Mouse (Mus musculus) hindbrain, embryonic 16.5 days (tissue): ENCODE data around the gene Iffo1. TPM values are rescaled to one million over a fixed set of nuclear protein-coding genes. Genes with fewer than 3 reads are reported as not detected.
A peak's percentile ranks its signal among the peaks of the same experiment; 100 is the strongest.

Experiments
- ATAC-seq: fragments of 200-750 bp; cut with Nextera tagmentation; 2 replicates; pipeline ENCODE4 v1.8.0; 2017; ENCODE audit warnings: moderate TSS enrichment, moderate library complexity
- H3K27ac ChIP-seq: fragments of 300-500 bp; sonication (generic); 2 replicates; pipeline ENCODE4 v1.5.1; 2014; ENCODE audit warnings: low read depth, mild to moderate bottlenecking, control low read depth, low read length, moderate library complexity
- H3K27me3 ChIP-seq: fragments of 300-500 bp; sonication (generic); replicated peaks from 2 replicates; pipeline ENCODE4 v1.6.1; 2014; ENCODE audit warnings: low read length; ENCODE audit not compliant: control insufficient read depth, insufficient read depth
- H3K36me3 ChIP-seq: fragments of 300-500 bp; sonication (generic); 2 replicates; pipeline ENCODE4 v1.6.1; 2014; ENCODE audit warnings: mild to moderate bottlenecking, low read length, moderate library complexity, mixed read lengths; ENCODE audit not compliant: control insufficient read depth, insufficient read depth
- H3K4me1 ChIP-seq: fragments of 300-500 bp; sonication (generic); 2 replicates; pipeline ENCODE4 v1.6.1; 2014; ENCODE audit warnings: low read depth, low read length; ENCODE audit not compliant: control insufficient read depth, insufficient read depth
- H3K4me2 ChIP-seq: fragments of 300-500 bp; sonication (generic); 2 replicates; pipeline ENCODE4 v1.6.1; 2014; ENCODE audit warnings: mild to moderate bottlenecking, low read length, control low read depth, moderate library complexity
- H3K4me3 ChIP-seq: fragments of 300-500 bp; sonication (generic); 2 replicates; pipeline ENCODE4 v1.5.1; 2014; ENCODE audit warnings: mild to moderate bottlenecking, low read length, control low read depth, moderate library complexity
- H3K9ac ChIP-seq: fragments of 300-500 bp; sonication (generic); 2 replicates; pipeline ENCODE4 v1.6.1; 2014; ENCODE audit warnings: low read depth, mild to moderate bottlenecking, control low read depth, low read length, moderate library complexity
- H3K9me3 ChIP-seq: fragments of 300-500 bp; sonication (generic); 2 replicates; pipeline ENCODE4 v1.6.1; 2014; ENCODE audit warnings: mild to moderate bottlenecking, low read length, moderate library complexity; ENCODE audit not compliant: control insufficient read depth
- WGBS: fragments of 180-500 bp; shearing (Covaris S2); extraction: QIAGEN DNeasy Blood & Tissue Kit; methylation state at CpG from one replicate; pipeline ENCODE4 v1.1.7; 2014; 5-methylcytosine and 5-hydroxymethylcytosine counted together
- polyA plus RNA-seq: library from polyadenylated mRNA; unstranded; fragments of >200 nt; fragmentation: Nextera tagmentation; extraction: Ambion mirVana; gene quantifications from 2 replicates; pipeline ENCODE4 v1.2.1, GENCODE M21; 2015

Iffo1 gene
- polyA plus RNA-seq, 1 experiment from 2014 or later, result 20.3 TPM

GRCm38 (mm10) chr6:125163801-125164657 lies 19.0 kb downstream of the Iffo1 start:
- no peaks in the 10 kb centered on the region for H3K27me3 ChIP-seq
- WGBS, result 8% methylated on average over 20 of the region's 20 CpGs
- peaks cover 6% of the 10 kb centered on the region; the same call in 1 of the 2 replicates for H3K36me3 ChIP-seq
- peak overlapping the region; percentile 90 for H3K4me2 ChIP-seq
- H3K4me1 ChIP-seq, result peaks cover 29% of the 10 kb centered on the region
- H3K4me3 ChIP-seq, result peak overlapping the region; percentile 96
- H3K9me3 ChIP-seq, result no peaks in the 10 kb centered on the region
- H3K27ac ChIP-seq, result peak overlapping the region; percentile 94
- ATAC-seq, result no peak
- H3K9ac ChIP-seq, result peak overlapping the region; percentile 92

- peaks cover 7% of the 10 kb centered on the region for H3K36me3 ChIP-seq
- H3K4me3 ChIP-seq, result peak overlapping the region; percentile 96
- peaks cover 29% of the 10 kb centered on the region for H3K4me1 ChIP-seq
- WGBS, result under 1% methylated on average over 37 of the region's 39 CpGs
- no peaks in the 10 kb centered on the region for H3K9me3 ChIP-seq
- peak overlapping the region; percentile 94 for H3K27ac ChIP-seq
- peak overlapping the region; percentile 90 for H3K4me2 ChIP-seq
- peak; percentile 32 for ATAC-seq
- H3K9ac ChIP-seq, result peak overlapping the region; percentile 92
- no peaks in the 10 kb centered on the region for H3K27me3 ChIP-seq
Measured at GRCm38 (mm10) chr6:125164672-125165327, 19.8 kb downstream of the Iffo1 start.

- under 1% methylated on average over 33 of the region's 36 CpGs for WGBS
- Histone ChIP-seq H3K9ac (peak overlapping the region; percentile 92), H3K4me2 (peak overlapping the region; percentile 90), H3K27me3 (no peaks in the 10 kb centered on the region), H3K9me3 (no peaks in the 10 kb centered on the region), H3K27ac (peak overlapping the region; percentile 94), H3K4me1 (peaks cover 29% of the 10 kb centered on the region), H3K4me3 (peak overlapping the region; percentile 96), H3K36me3 (peaks cover 12% of the 10 kb centered on the region)
- peak; percentile 93 for ATAC-seq
Measured at GRCm38 (mm10) chr6:125165328-125165891, 20.4 kb downstream of the Iffo1 start.

- Histone ChIP-seq H3K27ac (peak within 1 kb of the TSS; percentile 94), H3K4me3 (peak within 1 kb of the TSS; percentile 96), H3K9ac (peak within 1 kb of the TSS; percentile 92), H3K36me3 (peaks cover 19% of the 10 kb centered on the region; the same call in 1 of the 2 replicates), H3K4me2 (peak within 1 kb of the TSS; percentile 90), H3K27me3 (no peaks in the 10 kb centered on the region), H3K4me1 (peaks cover 28% of the 10 kb centered on the region), H3K9me3 (no peaks in the 10 kb centered on the region)
- WGBS, result under 1% methylated on average over 18 of the region's 18 CpGs
- ATAC-seq, result peak; percentile 22
Measured at GRCm38 (mm10) chr6:125166051-125166751, 21.2 kb downstream of the Iffo1 start, which contains the start of gene Gapdh. Gene Gapdh (minus strand): TSS chr6:125166467.

- Histone ChIP-seq H3K9ac (peak overlapping the region; percentile 92), H3K36me3 (peaks cover 25% of the 10 kb centered on the region; the same call in 1 of the 2 replicates)
Measured at GRCm38 (mm10) chr6:125166861-125167650, 22.0 kb downstream of the Iffo1 start.

GRCm38 (mm10) chr6:125168086-125168485 lies 23.0 kb downstream of the Iffo1 start:
- peaks cover 29% of the 10 kb centered on the region for H3K36me3 ChIP-seq
- H3K9me3 ChIP-seq, result no peaks in the 10 kb centered on the region
- H3K4me3 ChIP-seq, result no peak overlapping the region
- H3K9ac ChIP-seq, result no peak overlapping the region
- no peak for ATAC-seq
- H3K4me1 ChIP-seq, result peaks cover 25% of the 10 kb centered on the region
- 92% methylated on average over 14 of the region's 14 CpGs for WGBS
- no peak overlapping the region for H3K4me2 ChIP-seq
- no peak overlapping the region for H3K27ac ChIP-seq
- H3K27me3 ChIP-seq, result no peaks in the 10 kb centered on the region

More at GRCm38 (mm10) chr6:125166861-125167650, 22.0 kb downstream of the Iffo1 start:
- 21% methylated on average over 9 of the region's 10 CpGs for WGBS
- Histone ChIP-seq H3K9me3 (no peaks in the 10 kb centered on the region), H3K4me1 (peaks cover 25% of the 10 kb centered on the region), H3K4me2 (peak overlapping the region; percentile 90), H3K4me3 (peak overlapping the region; percentile 96), H3K27ac (peak overlapping the region; percentile 94), H3K27me3 (no peaks in the 10 kb centered on the region)
- 0 out of 2 replicates have a peak, but pooled peaks have one; percentile 14 for ATAC-seq

GRCm38 (mm10) chr6:125170194-125170593 lies 25.2 kb downstream of the Iffo1 start:
- Histone ChIP-seq H3K4me3 (no peak overlapping the region), H3K4me1 (peaks cover 15% of the 10 kb centered on the region), H3K36me3 (peaks cover 42% of the 10 kb centered on the region), H3K27me3 (no peaks in the 10 kb centered on the region), H3K9ac (no peak overlapping the region), H3K4me2 (no peak overlapping the region), H3K27ac (no peak overlapping the region), H3K9me3 (no peaks in the 10 kb centered on the region)
- 81% methylated on average over 6 of the region's 6 CpGs for WGBS
- ATAC-seq, result no peak

- WGBS, result 79% methylated on average over 2 of the region's 2 CpGs
- no peak for ATAC-seq
- H3K27ac ChIP-seq, result no peak overlapping the region
- no peaks in the 10 kb centered on the region for H3K9me3 ChIP-seq
- peaks cover 2% of the 10 kb centered on the region for H3K4me1 ChIP-seq
- H3K4me3 ChIP-seq, result no peak overlapping the region
- H3K27me3 ChIP-seq, result no peaks in the 10 kb centered on the region
- peaks cover 56% of the 10 kb centered on the region for H3K36me3 ChIP-seq
- H3K9ac ChIP-seq, result no peak overlapping the region
- no peak overlapping the region for H3K4me2 ChIP-seq
Measured at GRCm38 (mm10) chr6:125172474-125172873, 27.4 kb downstream of the Iffo1 start.
